Mouse (Mus musculus) stomach, embryonic 14.5 days (tissue): ENCODE measurements around the gene Gpr62. TPM values are rescaled to one million over a fixed set of nuclear protein-coding genes. Genes with fewer than 3 reads are reported as not detected.
A peak's percentile ranks its signal among the peaks of the same experiment; 100 is the strongest.
"Not testable (repeated sequence)": the region's sequence is repeated elsewhere in the genome, so short reads cannot be mapped to it uniquely, and the experiment has no call there.

ENCODE experiments used
- ATAC-seq: fragments of 200-750 bp; cut with Nextera tagmentation; 2 replicates; pipeline ENCODE4 v1.8.0; 2017; ENCODE audit warnings: low read depth, moderate TSS enrichment; ENCODE audit not compliant: insufficient number of reproducible peaks, insufficient read depth, low FRiP score
- H3K27ac ChIP-seq: fragments of 300-500 bp; sonication (generic); 2 replicates; pipeline ENCODE4 v1.5.1; 2014; ENCODE audit warnings: mild to moderate bottlenecking, low read length, moderate library complexity, mixed read lengths
- H3K27me3 ChIP-seq: fragments of 300-500 bp; sonication (generic); 2 replicates; pipeline ENCODE4 v1.6.1; 2014; ENCODE audit warnings: low read length, control low read depth, mixed read lengths; ENCODE audit not compliant: control insufficient read depth, insufficient read depth
- H3K36me3 ChIP-seq: fragments of 300-500 bp; sonication (generic); 2 replicates; pipeline ENCODE4 v1.6.1; 2014; ENCODE audit warnings: mild to moderate bottlenecking, control low read depth, low read length, moderate library complexity, mixed read lengths; ENCODE audit not compliant: control insufficient read depth, insufficient read depth
- H3K4me1 ChIP-seq: fragments of 300-500 bp; sonication (generic); 2 replicates; pipeline ENCODE4 v1.6.1; 2014; ENCODE audit warnings: low read length, control low read depth, mixed read lengths; ENCODE audit not compliant: control insufficient read depth, insufficient read depth
- H3K4me2 ChIP-seq: fragments of 300-500 bp; sonication (generic); replicated peaks from 2 replicates; pipeline ENCODE4 v1.6.1; 2014; ENCODE audit warnings: low read depth, low read length, control low read depth
- H3K4me3 ChIP-seq: fragments of 300-500 bp; sonication (generic); 2 replicates; pipeline ENCODE4 v1.5.1; 2014; ENCODE audit warnings: low read depth, low read length, control low read depth
- H3K9ac ChIP-seq: fragments of 300-500 bp; sonication (generic); replicated peaks from 2 replicates; pipeline ENCODE4 v1.6.1; 2014; ENCODE audit warnings: low read depth, mild to moderate bottlenecking, control low read depth, low read length, moderate library complexity, mixed read lengths
- H3K9me3 ChIP-seq: fragments of 300-500 bp; sonication (generic); 2 replicates; pipeline ENCODE4 v1.6.1; 2016; ENCODE audit warnings: low read depth, low read length, control low read depth; ENCODE audit not compliant: control insufficient read depth
- WGBS: fragments of 180-500 bp; shearing (Covaris S2); extraction: QIAGEN DNeasy Blood & Tissue Kit; methylation state at CpG from one replicate; pipeline ENCODE4 v1.1.7; 2014; 5-methylcytosine and 5-hydroxymethylcytosine counted together
- polyA plus RNA-seq: library from polyadenylated mRNA; unstranded; fragments of >200 nt; fragmentation: Nextera tagmentation; extraction: Ambion mirVana; gene quantifications from 2 replicates; pipeline ENCODE4 v1.2.1, GENCODE M21; 2014

The Gpr62 gene
- polyA plus RNA-seq, 1 experiment from 2014 or later = 0.68 TPM

DNA sequence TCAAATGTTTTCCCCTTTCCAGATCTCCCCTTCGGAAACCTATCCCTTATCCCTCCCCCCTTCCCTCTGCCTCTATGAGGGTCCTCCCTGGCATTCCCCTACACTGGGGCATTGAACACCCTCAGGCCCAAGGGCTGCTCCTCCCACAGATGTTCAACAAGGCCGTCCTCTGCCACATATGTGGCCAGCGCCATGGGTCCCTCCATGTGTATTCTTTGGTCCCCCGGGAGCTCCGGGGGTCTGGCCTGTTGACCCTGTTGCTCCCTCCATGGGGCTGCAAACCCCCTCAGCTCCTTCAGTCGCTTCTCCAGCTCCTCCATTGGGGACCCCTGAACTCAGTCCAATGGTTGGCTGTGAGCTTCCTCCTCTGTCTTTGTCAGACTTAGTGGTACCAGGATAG is 21.9 kb upstream of the Gpr62 start:
- H3K27ac ChIP-seq, ATAC-seq, H3K27me3 ChIP-seq, H3K4me2 ChIP-seq, H3K9me3 ChIP-seq, H3K9ac ChIP-seq, H3K4me1 ChIP-seq, H3K4me3 ChIP-seq: not testable (repeated sequence)
- WGBS = 88% methylated on average over 6 of the region's 6 CpGs
- peaks cover 18% of the 10 kb centered on the region for H3K36me3 ChIP-seq

DNA sequence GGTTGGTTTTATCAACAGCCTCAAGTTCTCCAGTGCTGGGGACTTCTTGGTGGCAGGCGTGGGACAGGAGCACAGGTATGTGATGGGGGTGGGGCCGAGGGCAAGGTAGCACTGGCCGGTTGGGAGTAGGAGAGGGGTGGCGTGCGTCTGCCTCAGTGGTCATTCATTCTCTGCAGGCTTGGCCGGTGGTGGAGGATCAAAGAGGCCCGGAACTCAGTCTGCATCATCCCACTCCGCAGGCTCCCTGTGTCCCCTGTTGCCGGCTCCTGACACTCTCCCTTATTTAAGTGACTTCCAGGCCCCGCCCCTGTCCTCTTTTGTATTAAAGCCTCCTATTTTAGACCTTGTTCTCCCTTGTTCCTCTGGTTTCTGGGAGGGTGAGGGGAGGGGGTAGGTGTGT is 19.3 kb upstream of the Gpr62 start:
- no peak; the same call in 1 of the 2 replicates for ATAC-seq
- no peak overlapping the region for H3K4me2 ChIP-seq
- no peak overlapping the region for H3K27ac ChIP-seq
- no peaks in the 10 kb centered on the region for H3K4me1 ChIP-seq
- 81% methylated on average over 10 of the region's 10 CpGs for WGBS
- no peaks in the 10 kb centered on the region for H3K9me3 ChIP-seq
- peaks cover 29% of the 10 kb centered on the region for H3K36me3 ChIP-seq
- H3K9ac ChIP-seq = no peak overlapping the region
- no peaks in the 10 kb centered on the region for H3K27me3 ChIP-seq
- H3K4me3 ChIP-seq = no peak overlapping the region

DNA sequence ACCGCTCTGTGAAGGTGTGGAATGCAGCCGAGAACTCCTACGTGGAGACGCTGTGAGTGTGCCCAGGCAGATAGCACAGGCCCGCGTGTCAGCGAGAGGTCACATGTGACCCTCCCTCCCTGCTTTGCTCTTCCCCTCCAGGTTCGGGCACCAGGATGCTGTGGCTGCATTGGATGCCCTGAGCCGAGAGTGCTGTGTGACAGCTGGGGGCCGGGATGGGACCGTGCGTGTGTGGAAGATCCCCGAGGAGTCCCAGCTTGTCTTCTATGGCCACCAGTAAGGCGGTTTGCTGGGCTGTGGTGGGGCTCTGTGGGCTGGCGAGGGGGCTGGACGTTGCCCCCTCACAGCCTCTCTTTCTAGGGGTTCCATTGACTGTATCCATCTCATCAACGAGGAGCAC is 17.9 kb upstream of the Gpr62 start:
- H3K36me3 ChIP-seq = peaks cover 30% of the 10 kb centered on the region
- no peaks in the 10 kb centered on the region for H3K9me3 ChIP-seq
- H3K4me2 ChIP-seq = no peak overlapping the region
- H3K27ac ChIP-seq = no peak overlapping the region
- no peaks in the 10 kb centered on the region for H3K27me3 ChIP-seq
- H3K9ac ChIP-seq = no peak overlapping the region
- H3K4me3 ChIP-seq = no peak overlapping the region
- 91% methylated on average over 17 of the region's 17 CpGs for WGBS
- no peaks in the 10 kb centered on the region for H3K4me1 ChIP-seq
- ATAC-seq = no peak

DNA sequence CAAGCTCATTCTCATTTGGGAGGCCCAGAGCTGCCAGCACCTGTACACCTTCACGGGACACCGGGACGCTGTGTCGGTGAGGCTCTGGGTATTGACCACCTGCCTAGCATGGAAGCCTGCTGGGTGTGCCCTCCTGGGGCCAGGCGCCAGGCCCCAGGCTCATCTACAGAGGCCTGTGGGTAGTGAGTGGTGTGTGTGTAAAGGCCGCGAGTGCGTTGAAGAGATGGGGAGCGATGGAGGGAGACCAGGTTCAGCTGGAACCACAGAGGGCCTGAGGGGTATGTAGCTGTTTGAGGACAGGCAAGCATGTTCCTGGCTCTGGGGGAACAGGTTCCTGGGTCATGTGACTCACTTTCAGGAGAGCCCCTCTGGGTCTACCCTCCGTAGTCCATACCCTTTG is 17.4 kb upstream of the Gpr62 start:
- no peak for ATAC-seq
- Histone ChIP-seq H3K9ac (no peak overlapping the region), H3K9me3 (no peaks in the 10 kb centered on the region), H3K4me2 (no peak overlapping the region), H3K4me3 (no peak overlapping the region), H3K27ac (no peak overlapping the region), H3K36me3 (peaks cover 30% of the 10 kb centered on the region), H3K27me3 (no peaks in the 10 kb centered on the region), H3K4me1 (peaks cover 2% of the 10 kb centered on the region)
- WGBS = 96% methylated on average over 10 of the region's 10 CpGs

GRCm38 (mm10) chr9:106482578-106483115 is 16.9 kb upstream of the Gpr62 start:
- Histone ChIP-seq H3K4me3 (no peak overlapping the region), H3K9me3 (no peaks in the 10 kb centered on the region), H3K36me3 (peaks cover 30% of the 10 kb centered on the region), H3K4me1 (peaks cover 6% of the 10 kb centered on the region), H3K9ac (no peak overlapping the region), H3K27ac (no peak overlapping the region), H3K27me3 (no peaks in the 10 kb centered on the region), H3K4me2 (no peak overlapping the region)
- WGBS = 87% methylated on average over 17 of the region's 17 CpGs
- no peak for ATAC-seq

- no peak overlapping the region for H3K9ac ChIP-seq
- H3K9me3 ChIP-seq = no peaks in the 10 kb centered on the region
- no peak overlapping the region for H3K27ac ChIP-seq
- H3K4me2 ChIP-seq = no peak overlapping the region
- H3K4me3 ChIP-seq = no peak overlapping the region
- peaks cover 6% of the 10 kb centered on the region for H3K4me1 ChIP-seq
- WGBS = 92% methylated on average over 13 of the region's 13 CpGs
- no peaks in the 10 kb centered on the region for H3K27me3 ChIP-seq
- H3K36me3 ChIP-seq = peaks cover 30% of the 10 kb centered on the region
- no peak for ATAC-seq
Observed at GRCm38 (mm10) chr9:106481676-106482075, 15.9 kb upstream of the Gpr62 start.

GRCm38 (mm10) chr9:106481075-106481474 is 15.3 kb upstream of the Gpr62 start:
- peaks cover 30% of the 10 kb centered on the region for H3K36me3 ChIP-seq

DNA sequence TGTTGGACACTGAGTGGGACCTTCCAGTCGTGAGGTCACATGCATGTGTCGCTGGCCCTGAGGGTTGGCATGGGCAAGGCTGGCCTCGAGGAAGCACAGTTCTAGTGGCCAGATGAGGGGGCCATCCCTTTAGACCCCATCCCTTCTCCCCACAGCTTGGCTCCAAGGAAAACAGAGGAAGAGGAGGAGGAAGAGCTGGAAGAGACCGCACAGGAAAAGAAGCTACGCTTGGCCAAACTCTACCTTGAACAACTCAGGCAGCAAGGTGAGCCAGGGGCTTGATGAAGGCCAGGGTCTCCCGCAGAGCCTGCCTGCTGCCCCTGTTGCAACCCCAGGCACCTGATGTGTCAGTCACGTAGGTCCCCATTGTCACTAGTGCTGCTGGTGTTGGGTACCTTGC is 14.8 kb upstream of the Gpr62 start:
- no peak for ATAC-seq
- 94% methylated on average over 7 of the region's 7 CpGs for WGBS
- H3K36me3 ChIP-seq = peaks cover 30% of the 10 kb centered on the region
- no peak overlapping the region for H3K27ac ChIP-seq
- H3K27me3 ChIP-seq = no peaks in the 10 kb centered on the region
- no peak overlapping the region for H3K4me2 ChIP-seq
- H3K4me3 ChIP-seq = no peak overlapping the region
- H3K4me1 ChIP-seq = peaks cover 6% of the 10 kb centered on the region
- H3K9ac ChIP-seq = no peak overlapping the region
- no peaks in the 10 kb centered on the region for H3K9me3 ChIP-seq

More at GRCm38 (mm10) chr9:106481075-106481474, 15.3 kb upstream of the Gpr62 start:
- H3K4me1 ChIP-seq = peaks cover 6% of the 10 kb centered on the region
- no peak for ATAC-seq
- no peak overlapping the region for H3K9ac ChIP-seq
- H3K27me3 ChIP-seq = no peaks in the 10 kb centered on the region
- no peak overlapping the region for H3K4me2 ChIP-seq
- 89% methylated on average over 15 of the region's 15 CpGs for WGBS
- no peaks in the 10 kb centered on the region for H3K9me3 ChIP-seq
- H3K27ac ChIP-seq = no peak overlapping the region
- no peak overlapping the region for H3K4me3 ChIP-seq

GRCm38 (mm10) chr9:106478101-106478500 is 12.4 kb upstream of the Gpr62 start:
- no peaks in the 10 kb centered on the region for H3K27me3 ChIP-seq
- no peak for ATAC-seq
- peak overlapping the region; percentile 94 for H3K4me2 ChIP-seq
- 80% methylated on average over 9 of the region's 9 CpGs for WGBS
- H3K9me3 ChIP-seq = no peaks in the 10 kb centered on the region
- H3K27ac ChIP-seq = no peak overlapping the region
- H3K9ac ChIP-seq = peak overlapping the region; percentile 37; the same call in 1 of the 2 replicates
- H3K4me3 ChIP-seq = peak overlapping the region; percentile 75
- H3K4me1 ChIP-seq = peaks cover 18% of the 10 kb centered on the region
- H3K36me3 ChIP-seq = peaks cover 15% of the 10 kb centered on the region
